ENCODE assay signal across 7 mouse cellular contexts in genomic region chr2:32917526-32917925, GRCm38 (mm10). TPM values are rescaled to one million over a fixed set of nuclear protein-coding genes. Genes with fewer than 3 reads are reported as not detected.
DNase-seq lines count a peak whose midpoint lies in the region; ATAC-seq and TF ChIP-seq lines count a peak whose summit lies in the region.

No protein-coding gene starts in this region.

- no peak overlapping the region for H3K4me2 ChIP-seq in CH12.LX (ENCODE audit: insufficient read depth, low read depth, poor library complexity, severe bottlenecking)
- no peak overlapping the region for H3K4me2 ChIP-seq in forebrain, embryonic 11.5 days (ENCODE audit: low read depth, low read length, severe bottlenecking)

- TF ChIP-seq EP300 in CH12.LX (IDR thresholded peaks at IDR 0.05; ENCODE audit: low read length): no peak

- TF ChIP-seq POLR2A in CH12.LX (IDR thresholded peaks at IDR 0.05; ENCODE audit: low read depth, low read length): no peak
- no peak for TF ChIP-seq POLR2A in olfactory bulb, adult 2 months (IDR thresholded peaks at IDR 0.05; ENCODE audit: insufficient read depth, low read depth, low read length)

- H3K4me1 ChIP-seq in CH12.LX (ENCODE audit: control insufficient read depth in 1 of 2, insufficient read depth in 2 of 2): peaks cover 3 to 10% of the 10 kb centered on the region in 2 experiments; a peak in 2 of 4 replicates
- peaks cover 26% of the 10 kb centered on the region for H3K4me1 ChIP-seq in olfactory bulb, adult 2 months (ENCODE audit: control insufficient read depth, insufficient read depth, low read length)
- no peaks in the 10 kb centered on the region for H3K4me1 ChIP-seq in forebrain, embryonic 11.5 days (replicated peaks; ENCODE audit: control insufficient read depth, insufficient read depth, low read length)

- in situ Hi-C loops in CH12.LX (cut with MboI; ENCODE audit: low pct_ligation_motif_present, low pct_unique_long_range_greater_than_20kb, low sequenced_read_pairs): no loop called here

- H3K27ac ChIP-seq in CH12.LX (ENCODE audit: insufficient read depth, low read depth): no peak overlapping the region
- H3K27ac ChIP-seq in olfactory bulb, adult 2 months (ENCODE audit: insufficient read depth, low read depth, low read length): peak overlapping the region; percentile 85
- H3K27ac ChIP-seq in forebrain, embryonic 11.5 days (ENCODE audit: low read depth, low read length): no peak overlapping the region

- peaks cover 23% of the 10 kb centered on the region for H3K79me3 ChIP-seq in C2C12 (ENCODE audit: low read depth)

- no peak overlapping the region for H3K9ac ChIP-seq in CH12.LX (ENCODE audit: insufficient read depth, low read depth)
- no peak overlapping the region for H3K9ac ChIP-seq in forebrain, embryonic 11.5 days (ENCODE audit: low read length)

- intact Hi-C loops in left cerebral cortex, postnatal 36 days (cut with DNase I): no loop called here

- H3K9me3 ChIP-seq in CH12.LX (replicated peaks; ENCODE audit: low read length): no peaks in the 10 kb centered on the region
- H3K9me3 ChIP-seq in forebrain, embryonic 11.5 days (ENCODE audit: control insufficient read depth, low read length): no peaks in the 10 kb centered on the region

- peak; percentile 48 for DNase-seq in CH12.LX (ENCODE audit: extremely low read depth)
- DNase-seq in fibroblast of lung, adult 2 months (ENCODE audit: low read depth): peak; percentile 86
- DNase-seq in left cerebral cortex, postnatal 36 days (ENCODE audit: low spot score in 2 of 2): peak; percentile 78 to 82
- no peak for DNase-seq in forebrain, embryonic 11.5 days (ENCODE audit: low spot score)
- no peak for DNase-seq in ovary, adult 18-20 months (ENCODE audit: low spot score)

- no peak for TF ChIP-seq RAD21 in CH12.LX (IDR thresholded peaks at IDR 0.05; ENCODE audit: low read depth, low read length)

- no peak for ATAC-seq in forebrain, embryonic 11.5 days (replicated peaks; ENCODE audit: low FRiP score)

- peak overlapping the region; percentile 63 for H3ac ChIP-seq in C2C12 (ENCODE audit: control insufficient read depth, insufficient read length, low read depth)

- TF ChIP-seq CTCF in C2C12 (IDR thresholded peaks at IDR 0.05; ENCODE audit: control insufficient read depth, insufficient read depth, insufficient read length) (no peak), CH12.LX (conservative IDR thresholded peaks at IDR 0.05 in 1 of 2, IDR thresholded peaks at IDR 0.05 in 1 of 2; ENCODE audit: low read depth in 2 of 2, low read length in 2 of 2) (no peak)
- no peak for TF ChIP-seq CTCF in olfactory bulb, adult 2 months (IDR thresholded peaks at IDR 0.05; ENCODE audit: insufficient read depth, low read depth, low read length)

- WGBS in olfactory bulb, adult 2 months: 39% methylated on average over 11 of the region's 11 CpGs
- 91% methylated on average over 11 of the region's 11 CpGs for WGBS in forebrain, embryonic 11.5 days

- H3K4me3 ChIP-seq in C2C12 (ENCODE audit: insufficient read depth, poor library complexity, severe bottlenecking) (no peak overlapping the region), CH12.LX (replicated peaks in 1 of 3; ENCODE audit: low read depth in 2 of 3, low read length in 2 of 3, poor library complexity in 1 of 3) (no peak overlapping the region)
- H3K4me3 ChIP-seq in olfactory bulb, adult 2 months (ENCODE audit: insufficient read depth, low read depth, low read length): no peak overlapping the region
- H3K4me3 ChIP-seq in forebrain, embryonic 11.5 days (ENCODE audit: low read depth, low read length): no peak overlapping the region

- dilution Hi-C loops in CH12.LX (cut with MboI; ENCODE audit: extremely low pct_ligation_motif_present, extremely low pct_unique_long_range_greater_than_20kb, low sequenced_read_pairs): no loop called here

- peaks cover 68% of the 10 kb centered on the region for H3K79me2 ChIP-seq in C2C12 (ENCODE audit: control insufficient read depth, insufficient read depth)
- H3K79me2 ChIP-seq in CH12.LX (replicated peaks; ENCODE audit: control insufficient read depth, extremely low read depth, insufficient read depth, poor library complexity, severe bottlenecking): no peaks in the 10 kb centered on the region

- H3K27me3 ChIP-seq in C2C12 (ENCODE audit: control insufficient read depth, insufficient read depth, insufficient read length) (no peaks in the 10 kb centered on the region), CH12.LX (replicated peaks) (peaks cover 7% of the 10 kb centered on the region)
- no peaks in the 10 kb centered on the region for H3K27me3 ChIP-seq in forebrain, embryonic 11.5 days (ENCODE audit: control insufficient read depth, insufficient read depth, low read length)

- H3K36me3 ChIP-seq in C2C12 (ENCODE audit: control insufficient read depth, insufficient read depth) (peaks cover 82% of the 10 kb centered on the region), CH12.LX (replicated peaks in 1 of 2; ENCODE audit: control insufficient read depth in 1 of 2, insufficient read depth in 1 of 2, low read length in 1 of 2) (no peaks in the 10 kb centered on the region)
- no peaks in the 10 kb centered on the region; the same call in 1 of the 2 replicates for H3K36me3 ChIP-seq in forebrain, embryonic 11.5 days (ENCODE audit: control insufficient read depth, insufficient read depth, low read length)

TF ChIP-seq in C2C12, 6 proteins besides CTCF, POLR2A, EP300 and RAD21:
- TF ChIP-seq MAX (IDR thresholded peaks at IDR 0.05): peak; percentile 99
- TF ChIP-seq USF1 (IDR thresholded peaks at IDR 0.05; ENCODE audit: low read depth): peak; percentile 88
- no peak for TF ChIP-seq MYOG (IDR thresholded peaks at IDR 0.05; ENCODE audit: control insufficient read depth, extremely low read depth, insufficient read length)
- TF ChIP-seq FOSL1 (IDR thresholded peaks at IDR 0.05; ENCODE audit: insufficient read depth, low read length, poor library complexity, severe bottlenecking): peak; percentile 97
- peak; percentile 78 for TF ChIP-seq MYOD1 (IDR thresholded peaks at IDR 0.05; ENCODE audit: control insufficient read depth, insufficient read length, low read depth)
- TF ChIP-seq CEBPB (IDR thresholded peaks at IDR 0.05; ENCODE audit: low read depth): no peak

TF ChIP-seq in CH12.LX, 34 proteins besides CTCF, POLR2A, EP300 and RAD21:
- no peak for TF ChIP-seq SIN3A (IDR thresholded peaks at IDR 0.05; ENCODE audit: low read length)
- no peak for TF ChIP-seq MAZ (IDR thresholded peaks at IDR 0.05; ENCODE audit: low read depth, low read length)
- no peak for TF ChIP-seq MEF2A (IDR thresholded peaks at IDR 0.05; ENCODE audit: borderline replicate concordance, low read depth, low read length)
- no peak for TF ChIP-seq GABPA (IDR thresholded peaks at IDR 0.05; ENCODE audit: insufficient replicate concordance, low read depth, low read length)
- peak; percentile 48 for TF ChIP-seq ETS1 (conservative IDR thresholded peaks at IDR 0.05; ENCODE audit: low read depth, low read length)
- TF ChIP-seq BHLHE40 (IDR thresholded peaks at IDR 0.05; ENCODE audit: low read depth, low read length): peak; percentile 74
- no peak for TF ChIP-seq E2F4 (IDR thresholded peaks at IDR 0.05; ENCODE audit: insufficient replicate concordance, low read depth, low read length)
- no peak for TF ChIP-seq NRF1 (IDR thresholded peaks at IDR 0.05; ENCODE audit: low read depth, low read length)
- no peak for TF ChIP-seq UBTF (IDR thresholded peaks at IDR 0.05; ENCODE audit: low read depth, low read length)
- no peak for TF ChIP-seq USF1 (IDR thresholded peaks at IDR 0.05; ENCODE audit: low read depth, low read length)
- no peak for TF ChIP-seq HCFC1 (IDR thresholded peaks at IDR 0.05; ENCODE audit: low read depth, low read length)

RNA-seq across cellular contexts. Expression of gene Fam129b, which starts 41.6 kb away (rescaled TPM):
- polyA plus RNA-seq in C2C12 (2012; fragmentation: generic; extraction: Trizol): 294 TPM
- 0.55 and 0.80 TPM in 2 replicates for total RNA-seq in CH12.LX (2012; rRNA removed)
- total RNA-seq in CH12.LX (2014; rRNA removed): 0.19 and 0.26 TPM in 2 replicates
- polyA plus RNA-seq in CH12.LX (2012; ENCODE audit: insufficient read length, low read depth): 0.49 and 0.50 TPM in 2 replicates
- 10 to 100 TPM; 22.6 to 23.7 TPM for total RNA-seq in left cerebral cortex, postnatal 36 days (2021)
- not detected in 2 replicates for polyA plus RNA-seq in olfactory bulb, adult 2 months (2012; ENCODE audit: insufficient read depth, insufficient read length, low replicate concordance, missing spikeins)
- 13.8 and 15.4 TPM in 2 replicates for polyA plus RNA-seq in forebrain, embryonic 11.5 days (2014; fragmentation: Nextera tagmentation; extraction: Ambion mirVana)

RNA-seq across cellular contexts. Expression of gene Rpl12, which starts 43.8 kb away (rescaled TPM):
- polyA plus RNA-seq in C2C12 (2012; fragmentation: generic; extraction: Trizol) (3,677 TPM), CH12.LX (2012; ENCODE audit: insufficient read length, low read depth) (87.8 and 91.3 TPM in 2 replicates)
- total RNA-seq in CH12.LX (2012; rRNA removed) (2,275 and 2,528 TPM in 2 replicates), CH12.LX (2014; rRNA removed) (1,298 and 1,607 TPM in 2 replicates)
- total RNA-seq in left cerebral cortex, postnatal 36 days (2021): 100 to 1,000 TPM; 107 to 115 TPM
- polyA plus RNA-seq in olfactory bulb, adult 2 months (2012; ENCODE audit: insufficient read depth, insufficient read length, low replicate concordance, missing spikeins): not detected in 2 replicates
- 134 and 151 TPM in 2 replicates for polyA plus RNA-seq in forebrain, embryonic 11.5 days (2014; fragmentation: Nextera tagmentation; extraction: Ambion mirVana)

RNA-seq across cellular contexts. Expression of gene Lrsam1, which starts 43.9 kb away (rescaled TPM):
- polyA plus RNA-seq in C2C12 (2012; fragmentation: generic; extraction: Trizol) (10.3 TPM), CH12.LX (2012; ENCODE audit: insufficient read length, low read depth) (4.7 and 5.4 TPM in 2 replicates)
- total RNA-seq in CH12.LX (2012; rRNA removed) (9.5 and 10.2 TPM in 2 replicates), CH12.LX (2014; rRNA removed) (4.6 and 5.0 TPM in 2 replicates)
- 10 to 100 TPM; 34.7 to 36.2 TPM for total RNA-seq in left cerebral cortex, postnatal 36 days (2021)
- polyA plus RNA-seq in olfactory bulb, adult 2 months (2012; ENCODE audit: insufficient read depth, insufficient read length, low replicate concordance, missing spikeins): not detected in 2 replicates
- 10.7 and 13.0 TPM in 2 replicates for polyA plus RNA-seq in forebrain, embryonic 11.5 days (2014; fragmentation: Nextera tagmentation; extraction: Ambion mirVana)

Comparison
In these comparisons a context has a peak if more than half of its experiments do, and no peak if none do; other contexts are left out.
1. DNase-seq: peak in CH12.LX (single experiment), fibroblast of lung, adult 2 months (single experiment) and left cerebral cortex, postnatal 36 days (2 of 2); none in forebrain, embryonic 11.5 days (single experiment) and ovary, adult 18-20 months (single experiment).
2. RNA of gene Rpl12, which starts 43.8 kb away (polyA plus RNA-seq): 3,677 TPM in C2C12 (single experiment), 134 to 151 TPM in forebrain, embryonic 11.5 days and 87.8 to 91.3 TPM in CH12.LX; not detected in olfactory bulb, adult 2 months; every median in the first group is over 10 times any median in the second.